Comparison of ENCODE assay signal across 18 mouse cellular contexts in the genomic region with DNA sequence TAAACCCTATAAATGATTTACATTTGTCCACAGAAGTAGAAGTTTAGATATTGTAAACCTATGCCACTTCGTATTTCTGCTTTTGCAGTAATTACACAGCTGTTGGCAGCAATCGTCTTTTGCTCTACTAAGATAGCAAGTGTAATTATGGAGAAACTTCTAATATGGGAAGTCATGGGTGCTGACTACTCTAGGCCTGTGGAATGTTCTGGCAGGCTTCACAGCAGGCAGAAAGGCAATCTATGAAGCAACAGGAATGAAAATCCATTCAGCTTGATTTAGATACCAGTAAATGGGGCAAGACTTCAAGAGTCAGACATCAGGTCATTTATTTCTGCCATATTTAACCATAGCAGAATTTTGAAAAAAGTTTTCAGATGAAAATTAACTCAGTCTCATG.
"Had no signal": no experiment of that assay in that cellular context is flagged by ENCODE, and none has a peak within 500 bp of the region (broad histone marks: within the 10 kb centered on the region; RNA-seq: fewer than 3 reads in every experiment).

No protein-coding gene starts in this region.

- H3K4me2 ChIP-seq: limb, embryonic 13.5 days; liver, embryonic 11.5 days; liver, embryonic 15.5 days; lung, embryonic 14.5 days; neural tube, embryonic 15.5 days had no signal

- H3K27me3 ChIP-seq: limb, embryonic 13.5 days; liver, embryonic 15.5 days; neural tube, embryonic 15.5 days had no signal

- H3K4me1 ChIP-seq: limb, embryonic 13.5 days; liver, embryonic 15.5 days; midbrain, embryonic 10.5 days; neural tube, embryonic 15.5 days had no signal

- DNase-seq: kidney, adult 8-10 months; kidney, postnatal 36 days; layer of hippocampus, adult 9-11 months; layer of hippocampus, postnatal 36 days; lung, embryonic 14.5 days; midbrain, embryonic 14.5 days; right cerebral cortex, adult 18-20 months; right cerebral cortex, postnatal 25 days; thymus, adult 2 months; thymus, postnatal 25 days had no signal

- H3K9me3 ChIP-seq: limb, embryonic 13.5 days; liver, embryonic 15.5 days; midbrain, embryonic 10.5 days had no signal

- H3K9ac ChIP-seq: limb, embryonic 13.5 days; liver, embryonic 15.5 days; lung, embryonic 14.5 days; neural tube, embryonic 15.5 days had no signal

- H3K4me3 ChIP-seq: limb, embryonic 13.5 days; liver, embryonic 15.5 days; midbrain, embryonic 10.5 days; myocyte; neural tube, embryonic 15.5 days had no signal

- ATAC-seq: inflammation-experienced regulatory T-cells, adult 6 months had no signal

- H3K27ac ChIP-seq: kidney, postnatal 0 days; limb, embryonic 13.5 days; liver, embryonic 15.5 days; midbrain, embryonic 10.5 days; neural tube, embryonic 15.5 days had no signal

- H3K36me3 ChIP-seq: limb, embryonic 13.5 days; liver, embryonic 15.5 days; midbrain, embryonic 10.5 days; neural tube, embryonic 15.5 days had no signal
